Mouse (Mus musculus) G1E (cell line): ENCODE measurements at regions not wholly inside any gene's neighbourhood (a gene's known extent, or its start where the extent isn't known, plus 50 kb on each side); places are given as distances from the start of the nearest gene placed in this dataset.

Source experiments
- ATAC-seq: 2 replicates; pipeline ENCODE4 v1.8.0; 2016; ENCODE audit warnings: mild to moderate bottlenecking; ENCODE audit not compliant: insufficient number of reproducible peaks, poor library complexity, low FRiP score, severe bottlenecking; ENCODE audit errors: extremely low read depth
- DNase-seq: peaks from one replicate; pipeline ENCODE4 v3.0.0; 2012; ENCODE audit warnings: low spot score
- H3K27me3 ChIP-seq: 2 replicates; pipeline ENCODE4 v1.6.1; 2012; ENCODE audit warnings: mild to moderate bottlenecking, low read length, inconsistent platforms; ENCODE audit not compliant: insufficient read depth
- H3K36me3 ChIP-seq: replicated peaks from 2 replicates; pipeline ENCODE3; 2012; ENCODE audit warnings: mild to moderate bottlenecking, inconsistent platforms
- H3K4me1 ChIP-seq: 2 replicates; pipeline ENCODE4 v1.6.1; 2012; ENCODE audit warnings: low read depth, low read length, inconsistent platforms, mixed read lengths; ENCODE audit not compliant: insufficient read depth
- H3K4me3 ChIP-seq: 2 replicates; pipeline ENCODE4 v1.5.1; 2012; ENCODE audit warnings: low read depth, mild to moderate bottlenecking, inconsistent platforms, low read length, moderate library complexity, mixed read lengths
- H3K9me3 ChIP-seq: replicated peaks from 2 replicates; pipeline ENCODE4 v1.6.1; 2012; ENCODE audit warnings: inconsistent platforms
- CTCF ChIP-seq: IDR thresholded peaks from 2 replicates; pipeline ENCODE4 v1.5.1; 2012; ENCODE audit warnings: low read depth, low read length, inconsistent platforms, mixed read lengths
- GATA1 ChIP-seq: IDR thresholded peaks from 2 replicates; pipeline ENCODE4 v1.6.1; 2012; ENCODE audit warnings: borderline replicate concordance, low read length, inconsistent platforms, mixed read lengths
- GATA2 ChIP-seq: IDR thresholded peaks from 2 replicates; pipeline ENCODE4 v1.6.1; 2012; ENCODE audit warnings: low read depth, low read length, inconsistent platforms, borderline replicate concordance
- POLR2AphosphoS5 ChIP-seq: IDR thresholded peaks from 2 replicates; pipeline ENCODE4 v1.6.1; 2012; ENCODE audit warnings: low read depth, low read length, inconsistent platforms; ENCODE audit not compliant: insufficient replicate concordance
- TAL1 ChIP-seq: conservative IDR thresholded peaks from 2 replicates; pipeline ENCODE4 v1.6.1; 2012; ENCODE audit warnings: low read depth, low read length, inconsistent platforms, mixed read lengths

DNA sequence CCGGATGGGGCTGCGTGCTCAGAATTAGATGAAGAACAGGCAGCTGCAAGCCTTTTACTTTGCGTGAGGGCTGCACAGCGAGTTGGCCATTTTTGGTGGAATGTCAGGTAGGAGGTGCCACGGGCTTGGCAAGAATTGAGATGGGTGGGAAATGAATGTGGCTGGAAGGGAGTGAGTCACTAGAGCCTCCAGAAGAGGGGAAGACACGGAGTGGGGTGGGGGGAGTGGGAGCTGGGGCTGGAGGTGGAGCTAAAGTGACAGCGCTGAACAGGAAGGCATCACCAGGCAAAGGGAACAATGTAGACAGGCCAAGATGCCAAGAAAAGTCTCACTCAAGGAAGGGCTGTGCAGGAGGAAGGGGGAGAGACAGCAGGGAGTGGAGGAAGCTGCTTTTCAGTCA lies 121.4 kb upstream of the Zc3h12a start:
- H3K4me3 ChIP-seq = no peak overlapping the region
- H3K36me3 ChIP-seq = no peaks in the 10 kb centered on the region
- no peaks in the 10 kb centered on the region for H3K4me1 ChIP-seq
- no peak for ATAC-seq
- H3K27me3 ChIP-seq = no peaks in the 10 kb centered on the region
- no peak for DNase-seq
- peaks cover 89% of the 10 kb centered on the region for H3K9me3 ChIP-seq
- TF ChIP-seq POLR2AphosphoS5 (no peak), TAL1 (no peak), GATA1 (no peak), CTCF (no peak), GATA2 (no peak)

- ATAC-seq (no peak), DNase-seq (no peak)
- no peak for TF ChIP-seq GATA1
- no peak for TF ChIP-seq TAL1
- no peak for TF ChIP-seq CTCF
- TF ChIP-seq POLR2AphosphoS5 = no peak
- TF ChIP-seq GATA2 = no peak
- H3K9me3 ChIP-seq = peaks cover 83% of the 10 kb centered on the region
- no peak overlapping the region for H3K4me3 ChIP-seq
- H3K4me1 ChIP-seq = no peaks in the 10 kb centered on the region
- no peaks in the 10 kb centered on the region for H3K36me3 ChIP-seq
- no peaks in the 10 kb centered on the region; the same call in 1 of the 2 replicates for H3K27me3 ChIP-seq
Observed at GRCm38 (mm10) chr4:125246171-125246570, 118.5 kb upstream of the Zc3h12a start.

DNA sequence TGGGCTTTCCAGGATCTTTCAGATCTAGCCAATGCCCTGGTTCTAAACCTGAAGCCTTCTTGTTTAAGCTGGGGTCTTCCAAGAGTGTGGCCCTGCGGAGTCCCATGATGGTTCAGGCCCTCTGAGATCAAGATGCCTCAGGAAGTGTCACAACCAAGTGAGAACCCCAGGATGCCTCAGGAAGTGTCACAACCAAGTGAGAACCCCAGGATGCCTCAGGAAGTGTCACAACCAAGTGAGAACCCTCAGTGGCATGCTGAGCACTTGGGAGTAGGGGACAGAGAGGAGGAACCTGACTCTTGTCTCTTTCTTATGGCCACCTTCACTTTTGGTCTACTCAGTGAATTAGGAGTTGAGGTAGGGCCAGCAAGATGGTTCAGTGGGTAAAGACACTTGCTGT lies 114.9 kb upstream of the Zc3h12a start:
- Histone ChIP-seq H3K4me3 (no peak overlapping the region), H3K4me1 (no peaks in the 10 kb centered on the region), H3K27me3 (no peaks in the 10 kb centered on the region; the same call in 1 of the 2 replicates), H3K9me3 (peaks cover 73% of the 10 kb centered on the region), H3K36me3 (no peaks in the 10 kb centered on the region)
- TF ChIP-seq POLR2AphosphoS5 (no peak), TAL1 (no peak), CTCF (no peak), GATA1 (no peak), GATA2 (no peak)
- DNase-seq (no peak), ATAC-seq (no peak)

DNA sequence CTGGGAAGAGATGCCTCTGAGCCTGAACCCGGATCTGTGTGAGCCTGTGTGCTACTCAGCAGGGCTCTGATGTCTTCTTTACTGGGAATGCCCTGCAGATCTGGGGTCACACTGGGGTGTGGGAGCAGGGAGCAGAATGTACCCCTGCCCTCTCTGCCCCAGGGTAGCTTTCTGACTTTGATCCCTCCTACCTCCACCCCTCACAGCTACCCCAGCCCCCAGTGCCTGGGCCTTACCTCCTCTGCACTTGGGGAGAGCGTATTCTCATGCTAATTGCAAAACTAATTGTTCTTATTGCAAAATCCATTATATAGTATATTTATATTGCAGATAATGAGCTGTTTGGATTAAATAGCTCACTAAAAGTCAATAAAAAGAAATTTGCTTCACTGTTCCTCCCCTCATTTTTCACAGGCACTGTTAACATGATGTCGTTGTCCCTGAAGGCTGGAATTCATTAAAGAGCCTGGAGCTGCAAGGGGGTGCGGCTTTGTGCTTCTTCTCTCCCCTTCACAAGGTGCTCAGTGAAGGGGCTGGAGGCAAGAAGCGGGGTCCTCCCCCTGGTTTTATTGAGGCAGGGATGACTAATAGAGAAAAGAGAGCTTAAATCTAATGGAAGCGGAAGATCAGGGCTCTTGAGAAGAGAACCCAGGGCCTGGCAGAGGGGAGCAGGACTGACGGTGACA lies 114.1 kb upstream of the Zc3h12a start:
- no peak for ATAC-seq
- no peak for DNase-seq
- TF ChIP-seq TAL1 (no peak), GATA1 (no peak), GATA2 (no peak), CTCF (no peak), POLR2AphosphoS5 (no peak)
- no peak overlapping the region for H3K4me3 ChIP-seq
- H3K36me3 ChIP-seq = no peaks in the 10 kb centered on the region
- H3K27me3 ChIP-seq = no peaks in the 10 kb centered on the region; the same call in 1 of the 2 replicates
- no peaks in the 10 kb centered on the region for H3K4me1 ChIP-seq
- peaks cover 72% of the 10 kb centered on the region for H3K9me3 ChIP-seq

DNA sequence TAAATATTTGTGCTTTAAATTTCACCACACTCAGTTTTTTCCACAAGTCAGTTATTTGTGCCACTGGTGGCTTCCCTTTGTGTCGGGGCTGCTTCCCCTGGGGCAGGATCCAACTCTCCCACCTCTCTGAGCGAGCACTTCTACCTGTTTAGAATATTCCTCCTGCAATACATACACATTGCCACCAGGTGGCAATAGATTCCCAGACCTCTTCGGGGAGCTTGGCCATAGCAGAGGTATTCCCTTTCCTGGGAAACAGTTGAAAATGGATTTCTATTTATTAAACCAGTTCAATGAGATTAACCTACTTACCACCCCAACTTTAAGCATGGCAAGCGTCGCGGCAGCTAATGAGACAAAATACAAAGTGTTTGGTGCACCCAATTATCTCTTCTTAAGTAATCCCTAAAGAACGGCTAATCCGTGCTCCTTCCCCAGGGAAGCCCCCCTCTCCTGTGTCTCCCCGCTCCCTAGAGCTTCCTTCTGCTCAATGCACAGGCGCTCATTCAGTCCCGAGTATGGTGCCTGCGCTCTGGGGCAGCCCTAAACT lies 104.1 kb upstream of the Zc3h12a start:
- Histone ChIP-seq H3K9me3 (peaks cover 65% of the 10 kb centered on the region), H3K36me3 (no peaks in the 10 kb centered on the region), H3K4me1 (no peaks in the 10 kb centered on the region), H3K27me3 (no peaks in the 10 kb centered on the region), H3K4me3 (no peak overlapping the region)
- ATAC-seq (no peak), DNase-seq (no peak)
- TF ChIP-seq GATA2 (no peak), POLR2AphosphoS5 (no peak), TAL1 (no peak), GATA1 (no peak)

DNA sequence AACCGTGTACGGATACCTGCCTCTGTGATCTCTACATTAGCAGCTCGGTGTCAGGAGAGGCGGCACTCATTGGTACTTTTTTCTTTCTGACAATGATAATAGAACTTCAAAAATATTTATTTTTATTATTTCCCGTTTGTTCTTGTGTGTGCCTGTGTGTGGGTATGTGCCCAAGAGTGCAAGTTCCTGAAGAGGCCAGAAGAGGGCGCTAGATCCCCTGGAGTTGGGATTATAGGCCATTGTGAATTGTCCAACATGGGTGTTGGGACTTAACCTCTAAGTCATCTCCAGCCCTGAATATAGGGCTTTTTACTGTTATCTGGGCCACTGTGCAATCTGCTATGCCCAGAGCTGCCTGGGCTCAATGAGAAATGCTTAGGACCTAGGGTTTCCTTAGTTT lies 99.6 kb upstream of the Zc3h12a start:
- DNase-seq (no peak), ATAC-seq (no peak)
- no peak for TF ChIP-seq GATA1
- H3K4me3 ChIP-seq = no peak overlapping the region
- H3K36me3 ChIP-seq = no peaks in the 10 kb centered on the region
- peaks cover 74% of the 10 kb centered on the region for H3K9me3 ChIP-seq
- no peaks in the 10 kb centered on the region for H3K27me3 ChIP-seq
- H3K4me1 ChIP-seq = no peaks in the 10 kb centered on the region

DNA sequence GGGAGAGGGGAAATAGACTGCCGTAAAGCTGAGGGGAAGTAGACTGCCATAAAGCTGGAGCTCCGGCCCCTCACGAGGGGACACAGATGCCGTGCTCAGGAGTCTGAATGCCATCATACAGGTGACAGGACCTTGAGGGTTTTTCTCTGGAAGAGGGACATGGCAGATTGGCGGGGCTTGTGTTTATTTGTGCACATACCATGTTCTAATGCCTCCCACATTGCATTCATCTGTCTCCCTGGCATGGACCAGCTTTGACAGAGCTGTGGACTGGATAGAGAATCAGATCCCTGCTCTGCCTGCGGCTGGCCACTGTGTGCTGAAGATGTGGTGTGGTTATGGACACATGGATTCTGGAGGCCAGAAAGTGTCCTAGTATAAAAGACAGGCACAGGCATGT lies 95.3 kb upstream of the Zc3h12a start:
- Histone ChIP-seq H3K36me3 (no peaks in the 10 kb centered on the region), H3K27me3 (no peaks in the 10 kb centered on the region), H3K4me3 (no peak overlapping the region), H3K4me1 (no peaks in the 10 kb centered on the region), H3K9me3 (peaks cover 82% of the 10 kb centered on the region)
- DNase-seq (no peak), ATAC-seq (no peak)
- TF ChIP-seq TAL1 = no peak
- TF ChIP-seq GATA2 = no peak
- no peak for TF ChIP-seq POLR2AphosphoS5
- TF ChIP-seq GATA1 = no peak
